Mouse (Mus musculus) mouse embryonic stem cell (cell line): ENCODE results near the gene Olfr263.

Experiments used
- in situ Hi-C, 2 experiments: fragments of 300-500 bp; cut with MboI; formaldehyde crosslinking; loops; 1 replicate in 1 of 2; 3 replicates in 1 of 2; pipeline ENCODE4 v1.14.3; 2019 to 2020; ENCODE audit warnings: low sequenced_read_pairs in 2 of 2, low pct_unique_long_range_greater_than_20kb in 1 of 2, mixed read lengths in 1 of 2; ENCODE audit not compliant: unreplicated experiment in 1 of 2

The Olfr263 gene

GRCm38 (mm10) chr13:21181996-21182395, 52.6 kb downstream of the Olfr263 start:
- in situ Hi-C loops, result no loop called here

- in situ Hi-C loops, result no loop called here
Measured at GRCm38 (mm10) chr13:21183066-21183465, 53.6 kb downstream of the Olfr263 start.

- in situ Hi-C loops, result no loop called here
Measured at GRCm38 (mm10) chr13:21183661-21184060, 54.2 kb downstream of the Olfr263 start.

GRCm38 (mm10) chr13:21185521-21185920, 56.1 kb downstream of the Olfr263 start:
- in situ Hi-C loops, result no loop called here
